Mouse (Mus musculus) midbrain, embryonic 15.5 days (tissue): ENCODE measurements around the gene Pdlim4. TPM values are rescaled to one million over a fixed set of nuclear protein-coding genes. Genes with fewer than 3 reads are reported as not detected.

ENCODE experiments used
- polyA plus RNA-seq: library from polyadenylated mRNA; unstranded; fragments of >200 nt; fragmentation: Nextera tagmentation; extraction: Ambion mirVana; gene quantifications from 2 replicates; pipeline ENCODE4 v1.2.1, GENCODE M21; 2015

Pdlim4 gene
- polyA plus RNA-seq, 1 experiment from 2014 or later, result 22.3 TPM

Other genes with a start within 250 kb of the Pdlim4 start
- 0.26 and 0.27 TPM in 2 replicates for gene Gm12216, start 209.8 kb downstream of the Pdlim4 start, polyA plus RNA-seq
- gene Slc22a5, start 177.4 kb downstream of the Pdlim4 start, polyA plus RNA-seq, result 10.6 and 11.3 TPM in 2 replicates
- gene Slc22a21, start 88.7 kb downstream of the Pdlim4 start, polyA plus RNA-seq, result 2.1 and 3.0 TPM in 2 replicates
- gene Slc22a4, start 40.9 kb downstream of the Pdlim4 start, polyA plus RNA-seq, result 3.3 and 4.0 TPM in 2 replicates
- 10.0 and 10.3 TPM in 2 replicates for gene P4ha2, start 31.1 kb upstream of the Pdlim4 start, polyA plus RNA-seq
- not detected in 2 replicates for gene Csf2, start 180.7 kb upstream of the Pdlim4 start, polyA plus RNA-seq
- gene Il3, start 198.3 kb upstream of the Pdlim4 start, polyA plus RNA-seq, result not detected in 2 replicates
- 42.7 and 44.0 TPM in 2 replicates for gene Acsl6, start 234.8 kb upstream of the Pdlim4 start, polyA plus RNA-seq